Mouse (Mus musculus) heart, embryonic 11.5 days (tissue): ENCODE data around the gene Rab34. TPM values are rescaled to one million over a fixed set of nuclear protein-coding genes. Genes with fewer than 3 reads are reported as not detected.

ENCODE experiments used
- ATAC-seq: fragments of 200-750 bp; cut with Nextera tagmentation; replicated peaks from 2 replicates; pipeline ENCODE4 v1.8.0; 2017; ENCODE audit warnings: moderate library complexity; ENCODE audit not compliant: insufficient number of reproducible peaks, low FRiP score, low TSS enrichment
- H3K27ac ChIP-seq: fragments of 300-500 bp; sonication (generic); 2 replicates; pipeline ENCODE4 v1.5.1; 2014; ENCODE audit warnings: mild to moderate bottlenecking, low read depth, low read length
- H3K27me3 ChIP-seq: fragments of 300-500 bp; sonication (generic); 2 replicates; pipeline ENCODE4 v1.6.1; 2014; ENCODE audit warnings: mild to moderate bottlenecking, low read length, mixed read lengths; ENCODE audit not compliant: control insufficient read depth, insufficient read depth
- H3K36me3 ChIP-seq: fragments of 300-500 bp; sonication (generic); 2 replicates; pipeline ENCODE4 v1.6.1; 2014; ENCODE audit warnings: mild to moderate bottlenecking, low read length, moderate library complexity, mixed read lengths; ENCODE audit not compliant: control insufficient read depth, insufficient read depth
- H3K4me1 ChIP-seq: fragments of 300-500 bp; sonication (generic); 2 replicates; pipeline ENCODE4 v1.6.1; 2014; ENCODE audit warnings: low read length; ENCODE audit not compliant: control insufficient read depth, insufficient read depth
- H3K4me2 ChIP-seq: fragments of 300-500 bp; sonication (generic); 2 replicates; pipeline ENCODE4 v1.6.1; 2014; ENCODE audit warnings: mild to moderate bottlenecking, moderate library complexity
- H3K4me3 ChIP-seq: fragments of 300-500 bp; sonication (generic); 2 replicates; pipeline ENCODE4 v1.5.1; 2014; ENCODE audit warnings: low read depth, low read length
- H3K9ac ChIP-seq: fragments of 300-500 bp; sonication (generic); 2 replicates; pipeline ENCODE4 v1.6.1; 2014; ENCODE audit warnings: mild to moderate bottlenecking, low read depth, low read length, moderate library complexity
- H3K9me3 ChIP-seq: fragments of 300-500 bp; sonication (generic); replicated peaks from 2 replicates; pipeline ENCODE4 v1.6.1; 2016; ENCODE audit warnings: low read length; ENCODE audit not compliant: control insufficient read depth
- WGBS: fragments of 180-500 bp; shearing (Covaris S2); extraction: QIAGEN DNeasy Blood & Tissue Kit; methylation state at CpG from one replicate; pipeline ENCODE4 v1.1.7; 2014; ENCODE audit not compliant: insufficient replicate concordance; 5-methylcytosine and 5-hydroxymethylcytosine counted together
- polyA plus RNA-seq: library from polyadenylated mRNA; unstranded; fragments of >200 nt; fragmentation: Nextera tagmentation; extraction: Ambion mirVana; gene quantifications from 2 replicates; pipeline ENCODE4 v1.2.1, GENCODE M21; 2014

Gene Rab34
- polyA plus RNA-seq, 1 experiment from 2014 or later = 62.2 TPM

GRCm38 (mm10) chr11:78167257-78167959, 20.8 kb upstream of the Rab34 start:
- WGBS = 89% methylated on average over 14 of the region's 14 CpGs
- no peak overlapping the region for H3K27ac ChIP-seq

GRCm38 (mm10) chr11:78168541-78169468, 19.4 kb upstream of the Rab34 start:
- Histone ChIP-seq H3K4me3 (peak overlapping the region; percentile 6; the same call in 1 of the 2 replicates), H3K4me1 (peaks cover 16% of the 10 kb centered on the region), H3K36me3 (no peaks in the 10 kb centered on the region), H3K9ac (peak overlapping the region; percentile 39; the same call in 1 of the 2 replicates), H3K4me2 (peak overlapping the region; percentile 44), H3K27me3 (no peaks in the 10 kb centered on the region), H3K9me3 (no peaks in the 10 kb centered on the region), H3K27ac (no peak overlapping the region)
- ATAC-seq = no peak
- 47% methylated on average over 19 of the region's 19 CpGs for WGBS

More at GRCm38 (mm10) chr11:78167257-78167959, 20.8 kb upstream of the Rab34 start:
- Histone ChIP-seq H3K27me3 (no peaks in the 10 kb centered on the region), H3K9ac (no peak overlapping the region), H3K9me3 (no peaks in the 10 kb centered on the region), H3K4me2 (peak overlapping the region; percentile 10; the same call in 1 of the 2 replicates), H3K4me1 (peaks cover 30% of the 10 kb centered on the region), H3K4me3 (no peak overlapping the region), H3K36me3 (no peaks in the 10 kb centered on the region)
- ATAC-seq = no peak

- no peak for ATAC-seq
- no peak overlapping the region for H3K27ac ChIP-seq
- WGBS = 89% methylated on average over 15 of the region's 15 CpGs
- H3K4me1 ChIP-seq = 0 out of 2 replicates have a peak, but pooled peaks cover 11% of the 10 kb centered on the region
- no peak overlapping the region for H3K4me3 ChIP-seq
- H3K36me3 ChIP-seq = no peaks in the 10 kb centered on the region
- H3K4me2 ChIP-seq = no peak overlapping the region
- H3K9ac ChIP-seq = no peak overlapping the region
- H3K9me3 ChIP-seq = no peaks in the 10 kb centered on the region
- H3K27me3 ChIP-seq = no peaks in the 10 kb centered on the region
These were observed 17.9 kb upstream of the Rab34 start for GRCm38 (mm10) chr11:78170306-78170705.

- Histone ChIP-seq H3K9ac (no peak overlapping the region), H3K36me3 (no peaks in the 10 kb centered on the region), H3K4me3 (no peak overlapping the region), H3K9me3 (no peaks in the 10 kb centered on the region), H3K4me2 (no peak overlapping the region), H3K27ac (no peak overlapping the region), H3K4me1 (0 out of 2 replicates have a peak, but pooled peaks cover 4% of the 10 kb centered on the region), H3K27me3 (no peaks in the 10 kb centered on the region)
- WGBS = 77% methylated on average over 4 of the region's 4 CpGs
- no peak for ATAC-seq
These were observed 16.9 kb upstream of the Rab34 start for GRCm38 (mm10) chr11:78171328-78171727.

GRCm38 (mm10) chr11:78172034-78172747, 16.0 kb upstream of the Rab34 start:
- Histone ChIP-seq H3K9me3 (no peaks in the 10 kb centered on the region), H3K27me3 (no peaks in the 10 kb centered on the region), H3K9ac (no peak overlapping the region), H3K36me3 (no peaks in the 10 kb centered on the region), H3K27ac (no peak overlapping the region), H3K4me1 (no peaks in the 10 kb centered on the region; the same call in 1 of the 2 replicates), H3K4me3 (no peak overlapping the region), H3K4me2 (no peak overlapping the region)
- no peak for ATAC-seq
- 73% methylated on average over 16 of the region's 16 CpGs for WGBS

GRCm38 (mm10) chr11:78172748-78173383, 15.4 kb upstream of the Rab34 start:
- H3K4me3 ChIP-seq = no peak overlapping the region
- no peak overlapping the region for H3K4me2 ChIP-seq
- no peak for ATAC-seq
- no peaks in the 10 kb centered on the region for H3K9me3 ChIP-seq
- 82% methylated on average over 19 of the region's 19 CpGs for WGBS
- H3K27ac ChIP-seq = no peak overlapping the region
- no peaks in the 10 kb centered on the region for H3K36me3 ChIP-seq
- no peak overlapping the region for H3K9ac ChIP-seq
- no peaks in the 10 kb centered on the region for H3K27me3 ChIP-seq
- H3K4me1 ChIP-seq = peaks cover 4% of the 10 kb centered on the region

- no peak for ATAC-seq
- no peak overlapping the region; the same call in 1 of the 2 replicates for H3K9ac ChIP-seq
- H3K27ac ChIP-seq = no peak overlapping the region
- H3K4me2 ChIP-seq = no peak overlapping the region
- WGBS = 93% methylated on average over 3 of the region's 3 CpGs
- no peaks in the 10 kb centered on the region for H3K9me3 ChIP-seq
- H3K4me3 ChIP-seq = no peak overlapping the region
- no peaks in the 10 kb centered on the region for H3K27me3 ChIP-seq
- peaks cover 1% of the 10 kb centered on the region; the same call in 1 of the 2 replicates for H3K36me3 ChIP-seq
- peaks cover 11% of the 10 kb centered on the region for H3K4me1 ChIP-seq
These were observed 13.7 kb upstream of the Rab34 start for GRCm38 (mm10) chr11:78174506-78174905.
